Mouse (Mus musculus) small intestine, adult 2 months (tissue): ENCODE measurements around the gene Zfp652.

Experiments used
- CTCF ChIP-seq: fragments of 200-500 bp; IDR thresholded peaks from 2 replicates; pipeline ENCODE4 v1.5.1; 2012; ENCODE audit warnings: low read depth, mild to moderate bottlenecking, control low read depth, inconsistent platforms, low read length, moderate library complexity, mixed read lengths; ENCODE audit not compliant: insufficient replicate concordance, insufficient read length; ENCODE audit errors: extremely low read depth
- POLR2A ChIP-seq: fragments of 200-500 bp; IDR thresholded peaks from 2 replicates; pipeline ENCODE4 v1.6.1; 2012; ENCODE audit warnings: low read depth, mild to moderate bottlenecking, control low read depth, inconsistent platforms, low read length, moderate library complexity

DNA sequence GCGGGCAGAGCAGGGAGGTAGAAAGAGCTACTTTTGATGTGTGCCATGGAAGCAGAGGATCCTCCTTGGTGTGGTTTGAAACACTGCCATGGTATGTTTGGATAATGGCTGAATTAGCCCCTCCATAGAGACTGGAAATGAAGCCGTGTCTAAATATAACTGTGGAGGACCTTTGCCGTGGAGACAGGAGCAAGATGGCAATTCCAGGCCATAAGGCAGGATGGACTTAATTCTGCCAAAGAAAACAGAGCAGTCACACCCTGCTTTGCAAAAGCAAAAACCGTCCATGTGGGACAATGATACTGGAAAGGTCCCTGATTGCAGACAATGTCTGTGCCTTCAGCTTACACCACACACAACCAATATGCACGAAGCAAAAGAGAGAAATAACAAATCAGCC, 81.7 kb downstream of the Zfp652 start:
- TF ChIP-seq CTCF (no peak), POLR2A (no peak)
